Mouse (Mus musculus) CH12.LX (cell line): Measurements from ENCODE around the gene Psmd9. TPM values are rescaled to one million over a fixed set of nuclear protein-coding genes. Genes with fewer than 3 reads are reported as not detected.

Source experiments
- DNase-seq: peaks from one replicate; pipeline ENCODE4 v3.0.0-alpha.2; 2013; ENCODE audit errors: extremely low read depth
- H3K27ac ChIP-seq: 2 replicates; pipeline ENCODE4 v1.5.1; 2012; ENCODE audit warnings: low read depth, mild to moderate bottlenecking, control low read depth, moderate library complexity; ENCODE audit not compliant: insufficient read depth
- H3K27me3 ChIP-seq: replicated peaks from 2 replicates; pipeline ENCODE3; 2012; ENCODE audit warnings: inconsistent platforms
- H3K36me3 ChIP-seq, 2 experiments: replicated peaks in 1 of 2; 2 replicates each; pipeline versions ENCODE3 to v1.6.1; 2012; ENCODE audit warnings: inconsistent platforms in 1 of 2, low read length in 1 of 2, mild to moderate bottlenecking in 1 of 2, mixed read lengths in 1 of 2, moderate library complexity in 1 of 2; ENCODE audit not compliant: control insufficient read depth in 1 of 2, insufficient read depth in 1 of 2
- H3K4me1 ChIP-seq, 2 experiments: 2 replicates each; pipeline ENCODE4 v1.6.1; 2012; ENCODE audit warnings: inconsistent platforms in 1 of 2, moderate library complexity in 1 of 2; ENCODE audit not compliant: insufficient read depth in 2 of 2, control insufficient read depth in 1 of 2
- H3K4me2 ChIP-seq: 2 replicates; pipeline ENCODE4 v1.6.1; 2012; ENCODE audit warnings: low read depth, mild to moderate bottlenecking, control low read depth; ENCODE audit not compliant: poor library complexity, insufficient read depth, severe bottlenecking
- H3K4me3 ChIP-seq, 3 experiments: fragments of 150-350 bp in 1 of 3; sonication (generic) in 1 of 3; replicated peaks in 1 of 3; 2 replicates each; pipeline versions ENCODE3 to v1.5.1; 2011 to 2012; ENCODE audit warnings: low read depth in 2 of 3, low read length in 2 of 3, mild to moderate bottlenecking in 2 of 3, moderate library complexity in 2 of 3, control low read depth in 1 of 3, improper control_type of control experiment in 1 of 3, inconsistent platforms in 1 of 3, mixed read lengths in 1 of 3; ENCODE audit not compliant: poor library complexity in 1 of 3
- H3K79me2 ChIP-seq: replicated peaks from 2 replicates; pipeline ENCODE4 v1.6.1; 2012; ENCODE audit warnings: mild to moderate bottlenecking, moderate library complexity; ENCODE audit not compliant: control insufficient read depth, poor library complexity, insufficient read depth, severe bottlenecking; ENCODE audit errors: extremely low read depth
- H3K9ac ChIP-seq: 2 replicates; pipeline ENCODE4 v1.6.1; 2012; ENCODE audit warnings: low read depth, mild to moderate bottlenecking, control low read depth, moderate library complexity; ENCODE audit not compliant: insufficient read depth
- H3K9me3 ChIP-seq: replicated peaks from 2 replicates; pipeline ENCODE3; 2012; ENCODE audit warnings: low read length, inconsistent platforms, mixed read lengths
- BHLHE40 ChIP-seq: IDR thresholded peaks from 2 replicates; pipeline ENCODE4 v1.6.1; 2011; ENCODE audit warnings: mild to moderate bottlenecking, low read depth, low read length, improper control_type of control experiment
- CHD1 ChIP-seq: IDR thresholded peaks from 2 replicates; pipeline ENCODE4 v1.6.1; 2012; ENCODE audit warnings: low read depth, low read length, improper control_type of control experiment, inconsistent platforms
- CTCF ChIP-seq, 2 experiments: IDR thresholded peaks in 1 of 2; conservative IDR thresholded peaks in 1 of 2; 2 replicates each; pipeline ENCODE4 v1.5.1; 2011 to 2012; ENCODE audit warnings: low read depth in 2 of 2, low read length in 2 of 2, improper control_type of control experiment in 1 of 2, inconsistent platforms in 1 of 2, mild to moderate bottlenecking in 1 of 2, moderate library complexity in 1 of 2
- EP300 ChIP-seq: IDR thresholded peaks from 2 replicates; pipeline ENCODE4 v1.6.1; 2011; ENCODE audit warnings: low read length, improper control_type of control experiment
- IRF4 ChIP-seq: IDR thresholded peaks from 2 replicates; pipeline ENCODE4 v1.6.1; 2014; ENCODE audit warnings: low read depth, mild to moderate bottlenecking, inconsistent platforms, low read length, improper control_type of control experiment
- MAFK ChIP-seq: IDR thresholded peaks from 2 replicates; pipeline ENCODE4 v1.6.1; 2011; ENCODE audit warnings: low read length, improper control_type of control experiment; ENCODE audit not compliant: insufficient replicate concordance
- MAZ ChIP-seq: IDR thresholded peaks from 2 replicates; pipeline ENCODE4 v1.6.1; 2012; ENCODE audit warnings: low read depth, mild to moderate bottlenecking, inconsistent platforms, low read length, improper control_type of control experiment, moderate library complexity
- MEF2A ChIP-seq: IDR thresholded peaks from 2 replicates; pipeline ENCODE4 v1.6.1; 2014; ENCODE audit warnings: low read depth, mild to moderate bottlenecking, inconsistent platforms, low read length, improper control_type of control experiment, borderline replicate concordance
- MXI1 ChIP-seq: IDR thresholded peaks from 2 replicates; pipeline ENCODE4 v1.6.1; 2011; ENCODE audit warnings: mild to moderate bottlenecking, low read depth, low read length, improper control_type of control experiment
- NRF1 ChIP-seq: IDR thresholded peaks from 2 replicates; pipeline ENCODE4 v1.6.1; 2014; ENCODE audit warnings: low read depth, mild to moderate bottlenecking, inconsistent platforms, low read length, improper control_type of control experiment, moderate library complexity
- RAD21 ChIP-seq: IDR thresholded peaks from 2 replicates; pipeline ENCODE4 v1.6.1; 2011; ENCODE audit warnings: low read depth, mild to moderate bottlenecking, low read length, improper control_type of control experiment, moderate library complexity
- SIN3A ChIP-seq: IDR thresholded peaks from 2 replicates; pipeline ENCODE4 v1.6.1; 2012; ENCODE audit warnings: low read length, improper control_type of control experiment, inconsistent platforms
- SMC3 ChIP-seq: IDR thresholded peaks from 2 replicates; pipeline ENCODE4 v1.6.1; 2011; ENCODE audit warnings: low read depth, low read length, improper control_type of control experiment
- TCF12 ChIP-seq: IDR thresholded peaks from 2 replicates; pipeline ENCODE4 v1.6.1; 2014; ENCODE audit warnings: low read depth, mild to moderate bottlenecking, inconsistent platforms, low read length, improper control_type of control experiment
- ZC3H11A ChIP-seq: IDR thresholded peaks from 2 replicates; pipeline ENCODE4 v1.6.1; 2012; ENCODE audit warnings: low read depth, mild to moderate bottlenecking, inconsistent platforms, low read length, improper control_type of control experiment
- dilution Hi-C: fragments of 300-500 bp; cut with MboI; formaldehyde crosslinking; loops from 2 replicates; pipeline ENCODE4 v1.14.3; 2020; ENCODE audit warnings: low sequenced_read_pairs; ENCODE audit not compliant: extremely low pct_unique_long_range_greater_than_20kb, extremely low pct_ligation_motif_present
- in situ Hi-C: fragments of 300-500 bp; cut with MboI; formaldehyde crosslinking; loops from 3 replicates; pipeline ENCODE4 v1.14.3; 2019; ENCODE audit warnings: low sequenced_read_pairs, low pct_ligation_motif_present, low pct_unique_long_range_greater_than_20kb, mixed read lengths
- polyA plus RNA-seq: library from polyadenylated mRNA; unstranded; fragments of >175 nt; gene quantifications from 2 replicates; pipeline ENCODE4 v1.2.1, GENCODE M21; 2012; ENCODE audit warnings: low read depth; ENCODE audit not compliant: insufficient read length
- total RNA-seq, 2 experiments: library from RNA; depleted of rRNA; stranded (reverse); fragments of 300-350 nt in 1 of 2; fragments of >200 nt in 1 of 2; gene quantifications; 2 replicates each; pipeline ENCODE4 v1.2.3; 2012 to 2014

Psmd9 gene
- total and polyA plus RNA-seq, 3 experiments: 30.8 to 38.0 (median 35.5) TPM

DNA sequence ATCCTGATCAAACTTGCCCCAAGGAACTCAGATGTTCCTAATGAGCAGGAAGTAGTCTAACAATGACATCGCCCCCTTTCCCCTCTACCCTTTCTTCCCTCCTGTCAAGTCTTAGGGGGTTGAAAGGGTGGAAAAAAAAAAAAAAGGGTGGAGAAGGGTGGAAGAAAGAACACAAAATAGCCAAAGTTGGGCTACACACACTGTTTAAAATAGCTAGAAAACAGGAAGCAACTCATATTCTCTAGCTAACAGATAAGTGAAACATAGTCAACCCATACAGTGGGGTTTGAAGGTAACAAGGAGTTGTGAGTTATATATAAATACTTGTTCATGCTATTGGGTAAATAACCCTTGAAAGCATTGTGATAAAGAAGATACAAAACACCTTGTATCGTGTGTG, 63.0 kb downstream of the Psmd9 start:
- no peak for DNase-seq
- H3K4me1 ChIP-seq: peaks cover 6 to 33% of the 10 kb centered on the region in 2 experiments
- peaks cover 11 to 59% of the 10 kb centered on the region in 2 experiments for H3K36me3 ChIP-seq
- no peak overlapping the region for H3K9ac ChIP-seq
- H3K4me3 ChIP-seq: no peak overlapping the region
- no peak overlapping the region for H3K4me2 ChIP-seq
- in situ Hi-C loops (no loop called here), dilution Hi-C loops (no loop called here)
- no peaks in the 10 kb centered on the region for H3K27me3 ChIP-seq
- H3K9me3 ChIP-seq: no peaks in the 10 kb centered on the region
- H3K27ac ChIP-seq: no peak overlapping the region
- H3K79me2 ChIP-seq: peaks cover 14% of the 10 kb centered on the region; the same call in 1 of the 2 replicates
- TF ChIP-seq MAZ: no peak
- TF ChIP-seq MEF2A: no peak
- TF ChIP-seq MAFK: no peak
- no peak for TF ChIP-seq NRF1
- TF ChIP-seq MXI1: no peak

DNA sequence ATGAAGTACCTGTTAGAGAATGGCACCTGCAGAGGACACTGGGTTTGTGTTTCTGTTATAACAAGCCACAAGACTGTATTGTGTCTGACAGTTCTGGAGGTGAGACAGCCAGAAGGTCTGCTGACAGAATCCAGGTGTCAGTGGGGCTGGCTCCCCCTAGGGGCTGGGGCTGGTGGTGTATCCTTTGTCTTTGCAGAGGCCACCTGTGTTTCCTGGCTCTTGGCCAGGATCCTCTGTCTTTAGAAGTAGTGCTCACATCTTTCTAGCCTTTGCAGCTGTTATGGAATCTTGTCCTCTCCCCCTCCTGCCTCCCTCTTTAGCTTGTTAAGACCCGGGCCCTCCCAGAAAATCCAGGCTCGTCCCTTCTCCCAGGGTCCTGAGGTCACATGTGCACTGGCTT, 66.5 kb downstream of the Psmd9 start:
- Histone ChIP-seq H3K79me2 (peaks cover 11% of the 10 kb centered on the region; the same call in 1 of the 2 replicates), H3K27me3 (no peaks in the 10 kb centered on the region), H3K9me3 (no peaks in the 10 kb centered on the region), H3K4me3 (no peak overlapping the region), H3K36me3 (peaks cover 34 to 83% of the 10 kb centered on the region in 2 experiments), H3K27ac (no peak overlapping the region), H3K4me1 (peaks cover 6 to 19% of the 10 kb centered on the region in 2 experiments), H3K4me2 (no peak overlapping the region), H3K9ac (no peak overlapping the region)
- dilution Hi-C loops: no loop called here
- peak; percentile 68 for DNase-seq
- no peak for TF ChIP-seq ZC3H11A
- TF ChIP-seq RAD21: peak; percentile 43
- TF ChIP-seq TCF12: peak; percentile 79
- peak; percentile 21; the same call in 1 of the 2 replicates for TF ChIP-seq SMC3
- TF ChIP-seq NRF1: no peak
- no peak for TF ChIP-seq EP300
- TF ChIP-seq CTCF (conservative IDR thresholded peaks at IDR 0.05 in 1 of 2, IDR thresholded peaks at IDR 0.05 in 1 of 2; ENCODE audit: low read depth in 2 of 2, low read length in 2 of 2): peak; percentile 68 to 79
- TF ChIP-seq CHD1: no peak
- in situ Hi-C loops: no loop called here

DNA sequence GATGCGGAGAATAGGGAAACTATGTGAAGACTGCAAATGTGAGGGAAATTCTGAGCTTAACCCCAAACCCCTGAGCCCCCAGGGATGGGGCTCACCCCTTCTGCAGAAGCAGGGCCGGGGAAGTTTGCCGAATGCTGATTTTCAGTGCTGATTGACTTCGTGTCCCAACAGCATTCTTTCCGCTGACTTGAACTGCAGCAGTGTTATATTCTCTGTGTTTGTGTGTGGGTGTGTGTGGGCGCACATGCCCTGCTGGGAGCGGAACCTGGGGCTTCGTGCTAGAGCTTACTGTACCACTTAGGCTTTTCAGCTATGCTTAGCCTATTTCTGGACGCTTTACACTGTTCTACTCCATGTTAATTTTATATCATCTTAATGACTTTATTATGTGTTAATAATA, 67.2 kb downstream of the Psmd9 start:
- peaks cover 6 to 19% of the 10 kb centered on the region in 2 experiments for H3K4me1 ChIP-seq
- H3K79me2 ChIP-seq: peaks cover 9% of the 10 kb centered on the region; the same call in 1 of the 2 replicates
- TF ChIP-seq IRF4 (no peak), BHLHE40 (peak; percentile 22; the same call in 1 of the 2 replicates), MAZ (no peak), SIN3A (0 out of 2 replicates have a peak, but pooled peaks have one; percentile 16)
- no peak overlapping the region for H3K9ac ChIP-seq
- H3K9me3 ChIP-seq: no peaks in the 10 kb centered on the region
- in situ Hi-C loops (no loop called here), dilution Hi-C loops (no loop called here)
- no peak overlapping the region for H3K4me2 ChIP-seq
- no peak overlapping the region for H3K4me3 ChIP-seq
- H3K27me3 ChIP-seq: no peaks in the 10 kb centered on the region
- peaks cover 35 to 84% of the 10 kb centered on the region in 2 experiments for H3K36me3 ChIP-seq
- H3K27ac ChIP-seq: no peak overlapping the region
- DNase-seq: no peak
